Mouse (Mus musculus) retina, adult 2 months (tissue): ENCODE results near the gene Iqch.

Experiments used
- DNase-seq: peaks from one replicate; pipeline ENCODE4 v3.0.0-alpha.2; 2012; ENCODE audit warnings: low read depth, low spot score

The Iqch gene

DNA sequence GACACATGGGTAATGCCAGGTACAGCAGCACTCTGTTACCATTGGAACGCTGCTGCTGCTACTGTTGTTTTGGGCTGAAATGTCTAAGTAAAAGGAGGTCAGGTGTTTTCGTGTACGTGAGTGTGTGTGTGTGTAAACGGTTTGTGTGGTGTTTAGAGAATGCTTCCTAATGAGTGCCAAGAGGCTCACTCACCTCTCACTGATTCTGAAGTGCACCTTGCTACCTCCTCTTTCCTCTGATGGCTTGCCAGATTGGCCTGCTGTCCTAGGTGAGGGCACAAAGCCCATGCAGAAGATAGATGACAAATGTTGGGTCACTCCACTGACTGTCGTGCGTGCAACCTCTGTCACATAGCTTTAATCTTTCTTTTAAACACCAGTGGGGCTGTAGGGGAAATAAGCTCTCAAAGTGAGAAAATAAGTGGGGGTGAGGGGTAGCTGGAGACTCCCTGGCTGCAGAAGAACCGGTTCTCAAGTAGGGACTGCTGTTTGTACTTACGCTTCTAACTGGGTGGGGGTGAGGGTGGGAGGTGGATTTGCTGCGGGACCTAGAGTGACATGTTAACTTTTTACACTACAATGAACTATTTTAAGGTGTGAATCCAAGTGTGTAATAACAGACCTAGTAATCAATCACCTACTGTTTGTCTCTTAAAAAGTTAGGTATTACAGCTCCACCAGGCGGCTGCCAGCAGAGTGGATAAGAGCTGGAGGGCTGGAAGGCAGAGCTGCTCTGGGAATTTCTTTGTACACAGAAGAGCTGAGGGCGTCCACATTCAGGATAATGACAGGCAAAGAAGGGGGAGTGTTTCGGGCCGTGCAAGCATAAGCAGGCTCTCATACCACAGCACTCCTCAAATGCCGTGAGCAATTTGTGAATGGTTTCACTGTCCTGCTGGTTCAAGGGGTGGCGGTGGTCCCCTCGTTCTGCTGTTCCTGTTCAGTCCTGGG is 10.5 kb upstream of the Iqch start:
- DNase-seq = no peak

GRCm38 (mm10) chr9:63611967-63612366 is 9.7 kb upstream of the Iqch start:
- DNase-seq = no peak

DNA sequence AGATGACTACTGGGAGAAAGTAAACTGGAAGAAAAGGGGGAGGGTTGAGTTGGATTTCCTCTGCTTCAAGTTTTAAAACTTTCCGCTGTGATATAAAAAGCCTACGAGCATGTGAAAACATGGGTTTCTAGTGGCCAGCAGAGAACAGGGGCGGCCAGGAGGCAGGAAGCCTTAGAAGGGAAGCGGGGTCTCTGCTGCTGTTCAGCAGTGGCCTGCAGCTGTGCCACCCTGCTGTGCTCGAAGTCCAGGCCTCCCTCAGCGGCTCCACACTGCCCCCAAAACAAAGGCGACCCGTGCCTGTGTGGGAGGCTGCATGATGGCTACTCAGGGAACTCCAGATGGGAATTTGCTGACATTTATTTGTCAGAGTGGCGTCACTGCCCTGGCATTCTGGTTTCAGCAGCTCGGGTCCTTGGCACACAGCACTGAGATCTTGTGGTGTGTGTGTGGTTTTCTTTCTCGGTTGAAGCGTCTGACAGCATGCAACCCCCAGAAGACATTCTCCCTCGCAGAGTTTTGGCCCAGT is 8.6 kb upstream of the Iqch start:
- no peak for DNase-seq

DNA sequence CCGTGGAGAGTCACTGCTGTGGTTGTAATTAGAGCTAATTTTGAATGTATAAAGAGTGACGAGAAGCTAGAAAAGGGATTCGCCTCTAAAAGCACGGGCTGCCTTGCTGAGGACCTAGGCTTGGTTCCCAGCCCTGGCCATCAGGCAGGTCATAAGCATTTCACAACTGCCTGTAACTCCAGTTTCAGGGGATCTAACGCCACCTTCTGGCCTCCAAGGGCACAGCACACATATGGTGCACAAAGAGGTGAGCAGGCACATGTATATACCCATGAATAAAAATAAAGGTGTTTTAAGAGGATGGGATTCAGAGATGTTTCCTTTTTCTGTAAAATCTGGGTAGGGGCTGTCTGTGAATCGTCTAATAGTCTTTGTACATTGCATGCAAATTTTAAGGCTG is 7.9 kb upstream of the Iqch start:
- no peak for DNase-seq

- no peak for DNase-seq
Observed at GRCm38 (mm10) chr9:63609776-63610175, 7.5 kb upstream of the Iqch start.

DNA sequence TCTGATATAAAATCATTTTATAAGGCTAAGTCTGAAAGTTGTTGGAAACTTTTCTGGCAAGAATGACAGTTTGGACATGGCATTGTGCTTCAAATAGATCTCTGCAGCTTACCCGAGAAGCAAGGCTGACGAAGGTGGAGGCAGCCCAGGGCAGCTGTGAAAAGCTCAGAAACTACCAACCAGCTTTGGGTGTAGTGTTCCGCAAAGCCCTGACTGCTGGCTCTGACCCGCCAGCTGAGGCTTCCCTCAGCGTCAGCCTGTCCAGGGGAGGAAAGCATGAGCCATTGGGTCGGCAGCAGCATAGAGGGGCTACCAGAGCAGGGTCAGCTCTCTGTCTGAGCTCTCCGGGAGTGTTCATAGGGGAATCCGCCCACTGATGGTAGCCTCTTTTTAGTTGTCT is 7.0 kb upstream of the Iqch start:
- no peak for DNase-seq

GRCm38 (mm10) chr9:63608006-63608405 is 5.7 kb upstream of the Iqch start:
- DNase-seq = no peak

- DNase-seq = no peak
Observed at GRCm38 (mm10) chr9:63606594-63606993, 4.3 kb upstream of the Iqch start.

GRCm38 (mm10) chr9:63603849-63604248 is 1.6 kb upstream of the Iqch start:
- peak; percentile 40 for DNase-seq

DNA sequence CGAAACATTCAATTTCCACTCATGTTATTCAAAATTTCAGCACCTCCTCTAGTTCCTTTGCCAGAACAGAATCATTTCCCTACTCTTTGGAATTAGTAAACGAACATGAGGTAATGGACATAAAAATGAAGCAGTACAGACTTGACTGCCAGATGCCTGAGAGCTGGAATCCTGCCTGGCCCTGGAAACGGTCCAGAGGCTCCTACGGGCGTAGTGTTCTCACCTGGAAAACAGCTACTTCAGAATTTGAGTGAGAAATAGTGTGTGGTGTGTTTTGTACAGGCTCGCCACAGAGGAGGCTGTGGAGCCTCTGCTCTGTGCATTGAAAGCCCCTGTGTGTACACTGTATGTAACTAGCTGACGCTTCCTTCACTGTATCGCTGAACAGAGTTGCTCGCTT is 5.6 kb downstream of the Iqch start:
- no peak for DNase-seq

DNA sequence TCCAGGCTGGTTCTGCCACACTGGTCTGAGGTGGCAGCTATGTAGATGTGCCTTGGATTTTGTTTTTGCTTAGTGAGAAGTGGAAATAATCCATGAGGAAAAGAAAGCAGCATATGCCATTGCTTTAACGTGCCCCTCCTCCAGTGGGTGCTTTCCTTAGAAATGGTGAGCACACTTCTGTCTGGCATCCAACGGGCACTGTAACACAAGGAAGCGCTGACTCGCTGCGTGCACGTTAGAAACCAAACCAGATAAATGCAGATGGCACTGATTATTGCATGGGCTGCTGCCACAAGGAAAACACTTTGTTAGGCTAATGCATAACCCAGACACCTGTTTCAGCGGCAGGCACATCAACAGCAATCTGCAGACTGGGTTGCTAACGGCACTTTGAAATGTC is 6.6 kb downstream of the Iqch start:
- no peak for DNase-seq

DNA sequence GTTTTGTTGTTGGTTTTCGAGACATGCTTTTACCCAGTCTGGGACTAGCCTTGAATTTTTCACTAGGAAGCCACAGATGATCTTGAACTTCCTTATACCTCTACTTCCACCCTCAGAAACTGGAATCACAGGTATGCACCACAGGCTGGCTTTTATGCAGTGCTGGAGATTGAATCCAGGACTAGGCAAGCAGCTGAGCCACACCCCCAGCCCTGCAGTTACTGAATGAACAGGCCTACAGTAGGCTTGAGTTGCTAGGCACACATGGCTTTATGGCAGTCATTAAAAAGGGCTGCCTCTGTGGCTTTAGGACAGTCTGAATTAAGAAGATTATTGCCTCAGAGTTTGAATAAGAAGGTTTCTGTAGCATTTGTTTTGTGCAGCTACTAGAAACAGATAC is 7.3 kb downstream of the Iqch start:
- DNase-seq = no peak

GRCm38 (mm10) chr9:63591661-63592256 is 10.5 kb downstream of the Iqch start:
- no peak for DNase-seq

GRCm38 (mm10) chr9:63590592-63590991 is 11.7 kb downstream of the Iqch start:
- DNase-seq = no peak

DNA sequence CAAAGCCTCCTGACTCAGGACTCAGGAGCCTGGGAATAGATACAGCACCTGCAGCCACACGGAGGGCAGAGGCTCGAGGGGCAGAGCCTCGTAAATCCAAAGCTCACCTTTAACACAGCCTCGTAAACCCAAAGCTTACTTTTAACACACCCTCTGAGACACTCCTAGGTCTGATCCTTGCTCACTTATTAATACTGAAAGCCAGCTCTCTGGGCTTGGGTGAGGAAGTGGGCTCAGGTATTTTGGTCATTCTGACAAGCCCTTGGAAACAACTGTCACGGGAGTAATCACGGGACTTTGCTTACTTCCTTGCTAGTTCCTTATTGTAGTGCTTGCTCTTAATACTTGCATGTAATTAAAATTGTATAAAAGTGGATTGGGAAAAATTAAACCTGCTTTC is 13.1 kb downstream of the Iqch start:
- no peak for DNase-seq

DNA sequence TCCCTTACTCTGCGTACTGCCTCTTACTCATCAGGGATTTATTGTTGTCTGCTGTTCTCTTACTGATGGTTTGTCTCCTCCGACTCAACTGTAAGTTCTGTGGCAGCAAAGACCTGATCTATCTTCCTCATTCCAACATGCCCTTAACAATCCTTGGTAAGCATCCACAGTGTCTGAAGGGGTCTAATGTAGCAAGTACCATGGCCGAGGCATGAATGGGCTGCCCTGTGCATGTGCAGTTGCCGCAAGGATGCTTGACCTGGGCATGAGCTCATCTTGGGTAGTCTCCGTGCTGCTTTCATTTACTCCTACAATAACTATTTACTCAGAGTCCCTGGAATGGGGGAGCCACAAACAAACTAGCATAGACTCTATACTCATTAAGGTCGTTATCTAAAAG is 17.0 kb downstream of the Iqch start:
- DNase-seq = no peak

DNA sequence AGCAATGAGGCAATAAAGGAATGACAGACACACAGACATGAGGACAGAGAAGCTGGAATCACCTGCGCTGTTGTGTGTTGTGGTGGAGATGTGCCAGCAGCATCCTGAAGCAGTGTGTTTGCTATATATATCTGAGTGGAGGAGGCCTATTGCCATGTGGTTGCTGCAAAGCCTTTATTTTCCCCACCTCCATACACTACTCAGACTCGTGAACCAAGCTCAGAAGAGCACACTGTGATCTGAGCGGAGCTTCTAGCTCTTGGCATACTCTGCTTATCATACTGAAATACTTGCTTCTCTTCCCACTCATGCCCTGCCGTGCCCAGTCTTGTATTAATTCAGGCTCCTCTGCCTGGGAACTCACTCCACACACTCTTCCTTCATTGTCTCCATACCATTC is 20.5 kb downstream of the Iqch start:
- no peak for DNase-seq

- no peak for DNase-seq
Observed at GRCm38 (mm10) chr9:63580046-63580445, 22.2 kb downstream of the Iqch start.

- no peak for DNase-seq
Observed at GRCm38 (mm10) chr9:63579644-63580043, 22.6 kb downstream of the Iqch start.

- no peak for DNase-seq
Observed at GRCm38 (mm10) chr9:63577469-63577868, 24.8 kb downstream of the Iqch start.

- no peak for DNase-seq
Observed at GRCm38 (mm10) chr9:63572874-63573273, 29.4 kb downstream of the Iqch start.

DNA sequence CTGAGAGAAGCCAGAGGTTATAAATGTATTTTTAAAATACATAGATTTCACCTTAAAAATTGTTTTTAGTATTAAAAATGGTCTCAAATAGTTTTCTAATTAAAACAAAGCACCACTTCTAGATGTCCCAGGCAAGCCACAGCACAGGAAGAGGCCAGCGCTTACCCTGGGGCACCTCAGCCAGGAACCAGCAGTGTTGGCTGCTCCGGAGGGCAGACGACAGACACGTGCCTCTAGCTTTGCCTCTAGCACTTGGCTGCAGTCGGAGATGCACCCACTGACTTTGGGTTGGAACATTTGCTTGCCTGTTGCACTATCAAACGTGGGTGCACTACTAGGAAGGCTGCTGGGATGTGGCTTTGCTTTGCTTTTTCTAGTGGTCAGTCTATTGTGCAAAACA is 30.4 kb downstream of the Iqch start:
- DNase-seq = no peak

- no peak for DNase-seq
Observed at GRCm38 (mm10) chr9:63568808-63569207, 33.5 kb downstream of the Iqch start.
